Mouse (Mus musculus) erythroblast, embryonic 14.5 days (primary cell): ENCODE measurements at regions not wholly inside any gene's neighbourhood (a gene's known extent, or its start where the extent isn't known, plus 50 kb on each side); places are given as distances from the start of the nearest gene placed in this dataset.

ENCODE experiments used
- H3K27me3 ChIP-seq: 2 replicates; pipeline ENCODE4 v1.6.1; 2012; ENCODE audit warnings: inconsistent platforms; ENCODE audit not compliant: control insufficient read depth
- H3K36me3 ChIP-seq: 2 replicates; pipeline ENCODE4 v1.6.1; 2012; ENCODE audit warnings: mild to moderate bottlenecking, inconsistent platforms; ENCODE audit not compliant: control insufficient read depth
- H3K4me1 ChIP-seq: 2 replicates; pipeline ENCODE4 v1.6.1; 2012; ENCODE audit warnings: inconsistent platforms; ENCODE audit not compliant: control insufficient read depth
- H3K4me3 ChIP-seq: replicated peaks from 2 replicates; pipeline ENCODE3; 2012; ENCODE audit warnings: moderate library complexity, mild to moderate bottlenecking, inconsistent platforms
- H3K9me3 ChIP-seq: 2 replicates; pipeline ENCODE4 v1.6.1; 2012; ENCODE audit warnings: low read length, inconsistent platforms, mixed read lengths; ENCODE audit not compliant: control insufficient read depth
- GATA1 ChIP-seq: IDR thresholded peaks from 2 replicates; pipeline ENCODE4 v1.6.1; 2012; ENCODE audit warnings: low read length, inconsistent platforms, mixed read lengths
- TAL1 ChIP-seq: IDR thresholded peaks from 3 replicates; pipeline ENCODE4 v1.6.1; 2012; ENCODE audit warnings: low read length, inconsistent platforms, mixed read lengths

DNA sequence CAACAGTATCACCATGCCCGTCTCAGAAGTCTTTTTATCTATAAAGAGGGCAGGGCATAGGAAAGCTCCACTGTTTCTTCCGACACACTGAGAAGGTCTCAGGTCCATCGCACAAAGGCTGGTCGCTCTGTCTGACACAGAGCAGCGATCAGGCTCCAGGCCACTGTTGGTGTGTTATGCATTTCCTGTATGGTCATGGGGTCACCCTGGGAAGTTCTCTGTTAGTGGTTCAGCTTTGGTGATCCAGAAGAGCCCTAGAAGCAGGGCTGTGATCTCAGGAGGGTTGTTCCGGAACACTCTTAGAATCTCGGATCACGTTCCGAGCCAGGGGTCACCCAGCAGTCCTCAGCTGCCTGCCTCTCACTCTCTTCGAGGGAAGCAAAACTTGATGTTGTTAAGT lies 150.7 kb downstream of the Qrsl1 start:
- Histone ChIP-seq H3K4me1 (peaks cover 7% of the 10 kb centered on the region), H3K27me3 (no peaks in the 10 kb centered on the region), H3K4me3 (no peak overlapping the region), H3K9me3 (no peaks in the 10 kb centered on the region), H3K36me3 (no peaks in the 10 kb centered on the region)
- no peak for TF ChIP-seq GATA1
- TF ChIP-seq TAL1: no peak

DNA sequence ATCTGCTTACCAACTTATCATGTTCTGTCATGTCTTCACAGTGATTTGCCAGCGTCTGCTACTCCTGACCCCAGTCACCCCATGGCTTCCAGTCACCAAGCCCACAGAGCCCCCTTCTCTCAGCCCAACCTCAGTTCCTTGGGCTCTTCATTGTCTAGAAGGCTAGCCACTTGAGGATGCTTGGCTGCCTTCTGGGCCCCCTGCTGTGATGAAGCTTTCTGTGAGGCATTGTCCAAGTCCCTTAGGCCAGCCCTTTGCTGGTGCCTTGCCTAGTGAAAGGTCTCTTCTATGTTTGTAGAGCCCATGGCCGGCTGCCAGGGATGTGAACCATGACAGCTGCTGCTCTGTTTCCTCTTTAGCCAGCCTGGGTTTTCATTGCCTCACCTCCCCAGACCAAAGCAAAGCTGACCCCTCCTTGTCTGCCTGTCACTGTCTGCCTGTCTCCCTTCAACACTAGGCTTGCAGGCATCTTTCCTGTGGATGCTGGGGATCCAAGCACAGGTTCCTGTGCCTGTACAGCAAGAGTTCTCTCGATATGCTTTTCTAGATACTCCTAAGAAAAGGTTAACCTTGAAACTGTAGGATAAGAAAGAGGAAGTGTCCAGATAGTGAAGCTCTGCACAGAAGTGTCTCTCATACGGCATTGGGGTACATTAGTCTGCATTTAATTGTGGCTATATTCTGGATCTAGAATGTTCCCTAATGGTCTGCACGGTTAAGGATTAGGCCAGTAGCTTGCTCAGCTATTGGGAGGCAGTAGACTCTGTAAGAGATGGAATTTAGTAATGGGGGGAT lies 149.5 kb downstream of the Qrsl1 start:
- Histone ChIP-seq H3K9me3 (no peaks in the 10 kb centered on the region), H3K36me3 (no peaks in the 10 kb centered on the region), H3K4me1 (peaks cover 7% of the 10 kb centered on the region), H3K27me3 (peaks cover 8% of the 10 kb centered on the region), H3K4me3 (no peak overlapping the region)
- TF ChIP-seq TAL1: no peak

DNA sequence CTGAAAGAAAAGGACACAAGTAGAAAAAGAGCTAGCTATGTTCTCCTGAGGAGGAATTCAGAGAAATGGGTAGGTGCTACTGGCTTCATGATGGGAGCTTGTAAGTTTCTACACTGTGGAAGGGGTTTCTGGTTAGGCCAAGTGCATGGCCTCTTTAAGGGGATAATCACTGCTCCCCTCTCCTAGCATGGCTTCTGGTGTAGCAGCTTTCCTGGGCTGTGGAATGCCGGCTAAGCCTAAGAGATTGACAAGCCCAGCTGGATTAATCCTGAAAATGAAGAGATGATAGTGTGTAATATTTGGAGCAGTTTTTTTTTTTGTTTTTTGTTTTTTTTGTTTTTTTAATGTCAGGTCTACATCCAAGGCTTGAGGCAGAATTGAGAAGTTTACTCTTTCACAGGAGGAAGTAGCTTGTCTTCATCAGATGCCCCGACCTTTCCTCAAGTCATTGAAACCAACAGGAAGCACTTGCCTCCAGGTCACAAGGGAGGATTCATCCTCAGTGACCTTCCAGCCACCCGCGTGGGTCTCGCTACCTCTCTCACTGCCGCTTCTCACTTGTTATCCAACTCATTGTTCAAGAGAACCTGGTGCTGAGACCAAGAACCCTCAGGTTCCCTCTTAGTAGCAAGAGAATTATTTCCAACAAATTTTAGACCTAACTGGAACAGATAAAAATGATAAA lies 144.5 kb downstream of the Qrsl1 start:
- TF ChIP-seq TAL1 (no peak), GATA1 (no peak)
- H3K27me3 ChIP-seq: peaks cover 8% of the 10 kb centered on the region
- peaks cover 13% of the 10 kb centered on the region for H3K4me1 ChIP-seq
- no peaks in the 10 kb centered on the region for H3K36me3 ChIP-seq
- no peaks in the 10 kb centered on the region for H3K9me3 ChIP-seq
- no peak overlapping the region for H3K4me3 ChIP-seq

DNA sequence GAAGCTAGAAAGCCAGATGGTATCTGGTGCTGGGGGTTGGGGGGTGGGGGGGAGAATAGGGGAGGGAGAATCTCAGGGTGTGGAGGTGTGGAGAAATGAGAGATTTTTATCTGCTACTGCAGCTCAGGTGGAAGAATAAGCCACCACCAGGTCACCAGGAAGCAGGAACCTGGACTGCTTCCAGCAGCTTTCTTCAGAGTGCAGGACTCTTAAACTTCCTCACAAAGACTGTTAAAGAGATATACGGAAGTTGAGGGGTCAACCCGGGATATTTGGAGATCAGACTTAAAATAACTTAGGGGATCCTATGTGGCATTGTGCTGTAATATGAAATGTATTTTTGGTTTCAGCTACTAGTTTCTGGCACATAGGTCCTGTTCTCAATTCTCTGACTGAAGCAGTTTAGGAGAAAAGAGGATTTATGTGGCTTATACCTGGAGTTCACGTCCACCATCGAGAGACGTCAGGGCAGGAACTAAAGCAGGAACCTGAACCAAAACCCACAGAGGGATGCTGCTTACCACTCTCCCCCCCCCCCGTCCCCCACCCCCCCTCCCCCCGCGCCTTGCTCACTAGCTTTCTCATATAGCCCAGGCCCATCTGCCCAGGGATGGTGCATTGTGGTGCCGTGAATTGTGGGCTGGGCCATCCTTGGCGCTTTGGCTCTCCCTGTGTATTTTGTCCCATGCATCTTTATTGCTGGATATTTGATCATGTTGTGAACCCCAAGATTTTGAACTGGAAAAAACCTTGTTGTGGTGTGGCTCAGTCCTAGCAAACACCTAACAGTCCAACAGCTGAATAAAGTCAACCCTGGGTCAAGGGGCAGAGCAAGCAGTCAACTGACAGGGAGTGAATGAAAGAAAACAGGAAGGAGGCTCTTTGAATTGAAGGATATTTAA lies 143.2 kb downstream of the Qrsl1 start:
- H3K36me3 ChIP-seq: no peaks in the 10 kb centered on the region
- peaks cover 17% of the 10 kb centered on the region for H3K4me1 ChIP-seq
- no peak overlapping the region for H3K4me3 ChIP-seq
- TF ChIP-seq GATA1: no peak
- no peak for TF ChIP-seq TAL1
- H3K27me3 ChIP-seq: peaks cover 8% of the 10 kb centered on the region
- H3K9me3 ChIP-seq: no peaks in the 10 kb centered on the region

DNA sequence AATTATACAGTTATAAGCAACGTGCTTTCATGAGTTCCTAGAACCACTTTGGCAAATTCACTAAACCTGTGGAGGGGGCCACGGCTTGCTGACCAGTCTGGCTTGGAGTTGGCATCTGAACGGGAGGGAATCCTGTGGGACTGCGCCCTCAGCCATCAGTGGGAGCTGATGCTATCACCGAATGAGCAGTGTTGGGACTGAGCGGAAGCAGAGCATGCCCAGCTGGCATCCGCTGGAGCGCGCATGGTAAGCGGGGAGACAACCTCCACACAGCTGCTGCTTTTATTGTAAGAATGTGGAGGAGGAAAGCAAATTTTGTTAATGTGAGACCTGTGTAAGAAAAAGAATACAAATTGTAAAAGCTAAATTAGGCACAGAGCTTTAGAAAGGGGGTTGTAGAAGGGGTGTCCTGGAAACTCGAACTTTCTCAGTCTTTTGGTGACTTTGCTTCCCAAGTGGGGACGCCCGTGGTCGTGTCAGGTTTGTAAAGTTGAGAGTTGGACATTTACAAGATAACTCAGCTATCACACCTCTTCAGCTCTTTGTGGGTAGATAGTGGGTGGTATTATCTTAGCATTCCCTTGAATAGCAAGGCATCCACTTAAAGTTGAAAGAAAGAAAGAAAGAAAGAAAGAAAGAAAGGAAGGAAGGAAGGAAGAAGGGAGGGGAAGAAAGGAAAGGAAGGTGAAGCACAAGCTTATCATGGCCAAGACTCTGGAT lies 142.2 kb downstream of the Qrsl1 start:
- H3K9me3 ChIP-seq: peaks cover 5% of the 10 kb centered on the region
- H3K4me1 ChIP-seq: peaks cover 18% of the 10 kb centered on the region
- TF ChIP-seq TAL1 (no peak), GATA1 (no peak)
- H3K27me3 ChIP-seq: peaks cover 8% of the 10 kb centered on the region
- H3K4me3 ChIP-seq: no peak overlapping the region
- H3K36me3 ChIP-seq: no peaks in the 10 kb centered on the region; the same call in 1 of the 2 replicates

DNA sequence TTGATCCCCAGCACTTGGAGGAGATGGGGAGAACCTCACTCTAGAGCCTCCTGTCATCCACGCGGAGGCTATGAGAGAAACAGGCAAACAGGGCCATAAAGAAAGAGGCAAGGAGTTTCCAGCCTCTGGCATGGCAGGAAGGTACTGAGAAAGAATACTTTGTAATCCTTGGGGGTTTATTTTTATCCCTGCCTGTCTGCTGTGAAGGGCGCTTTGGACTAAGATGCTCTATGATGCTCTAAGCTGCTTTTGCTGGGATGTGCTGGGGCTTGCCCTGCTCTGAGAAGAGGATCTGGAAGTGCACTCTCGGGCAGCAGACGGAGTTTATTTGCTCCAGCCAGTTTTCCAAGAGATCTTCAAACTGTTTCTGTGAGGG lies 141.7 kb downstream of the Qrsl1 start:
- Histone ChIP-seq H3K9me3 (peaks cover 5% of the 10 kb centered on the region), H3K27me3 (peaks cover 8% of the 10 kb centered on the region), H3K4me3 (no peak overlapping the region), H3K4me1 (peaks cover 23% of the 10 kb centered on the region), H3K36me3 (no peaks in the 10 kb centered on the region; the same call in 1 of the 2 replicates)
- no peak for TF ChIP-seq GATA1
- no peak for TF ChIP-seq TAL1

DNA sequence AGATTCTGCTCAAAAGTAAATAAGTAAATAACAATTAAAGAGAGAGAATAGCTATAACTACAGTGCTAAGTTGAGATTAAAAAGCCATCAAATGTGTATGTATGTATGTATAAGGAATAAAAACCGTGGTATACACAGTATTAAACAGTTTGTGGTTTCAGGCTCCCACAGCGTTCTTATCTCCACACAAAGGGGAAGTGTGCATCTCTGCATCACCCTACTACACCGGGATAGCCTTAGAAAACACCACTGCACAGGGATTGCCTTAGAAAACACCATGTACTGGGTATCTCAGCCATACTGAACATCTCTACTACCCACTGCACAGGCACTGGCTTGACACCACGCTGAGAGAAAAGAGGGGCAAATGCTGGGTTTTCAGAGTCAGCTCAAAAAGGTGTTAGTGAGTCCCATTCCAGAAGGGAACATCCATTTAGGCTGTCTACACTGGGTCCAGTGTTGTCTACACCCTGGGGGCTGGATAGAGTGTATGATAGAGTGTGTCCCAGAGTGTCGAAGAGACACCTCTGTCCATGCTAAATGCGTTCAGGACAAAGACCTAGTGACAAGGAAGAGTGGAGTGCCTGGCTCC lies 139.5 kb downstream of the Qrsl1 start:
- peaks cover 41% of the 10 kb centered on the region for H3K4me1 ChIP-seq
- no peaks in the 10 kb centered on the region; the same call in 1 of the 2 replicates for H3K36me3 ChIP-seq
- no peak overlapping the region for H3K4me3 ChIP-seq
- H3K9me3 ChIP-seq: peaks cover 5% of the 10 kb centered on the region
- TF ChIP-seq TAL1 (no peak), GATA1 (no peak)
- no peaks in the 10 kb centered on the region; the same call in none of the 2 replicates for H3K27me3 ChIP-seq

DNA sequence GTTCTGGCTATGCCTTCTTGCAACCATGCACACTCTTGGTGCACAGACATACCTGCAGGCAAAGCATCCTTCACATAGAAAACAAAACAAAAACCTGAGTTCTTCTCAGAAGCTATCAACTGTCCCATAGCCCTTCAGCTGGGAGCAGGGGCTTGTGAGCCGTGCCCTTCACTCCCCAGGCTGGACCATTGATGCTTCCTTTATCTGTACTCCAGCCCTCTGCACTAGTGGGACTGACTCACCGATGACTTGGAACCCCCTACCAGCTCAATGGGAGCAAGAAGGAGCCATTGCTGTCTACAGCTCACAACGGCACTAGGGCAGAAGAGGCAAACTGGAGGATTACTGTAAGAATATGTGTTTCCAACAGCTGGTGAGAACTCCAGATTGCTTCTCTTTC lies 137.0 kb downstream of the Qrsl1 start:
- no peaks in the 10 kb centered on the region for H3K27me3 ChIP-seq
- no peaks in the 10 kb centered on the region; the same call in 1 of the 2 replicates for H3K36me3 ChIP-seq
- H3K4me1 ChIP-seq: peaks cover 35% of the 10 kb centered on the region
- H3K4me3 ChIP-seq: no peak overlapping the region
- TF ChIP-seq GATA1: no peak
- no peak for TF ChIP-seq TAL1
- H3K9me3 ChIP-seq: peaks cover 5% of the 10 kb centered on the region
